Mouse (Mus musculus) cerebellum, adult 11 months (tissue): Measurements from ENCODE around the gene Ppp1r11.
"Not testable (repeated sequence)": the region's sequence is repeated elsewhere in the genome, so short reads cannot be mapped to it uniquely, and the experiment has no call there.

Experiments
- DNase-seq: peaks from one replicate; pipeline ENCODE4 v3.0.0; 2022

Ppp1r11 gene

GRCm38 (mm10) chr17:36950981-36951947, at the start of gene Ppp1r11:
Gene Ppp1r11 (minus strand): TSS chr17:36951741.
- DNase-seq = peak; percentile 96

- no peak for DNase-seq
Measured at GRCm38 (mm10) chr17:37000863-37001262, 49.3 kb upstream of the Ppp1r11 start, which contains the start of gene Zfp57. Gene Zfp57 (plus strand): TSS chr17:37001163.

- no peak for DNase-seq
Measured at GRCm38 (mm10) chr17:36998477-36998876, 46.9 kb upstream of the Ppp1r11 start.

- DNase-seq = peak; percentile 61
Measured at GRCm38 (mm10) chr17:36997033-36997735, 45.6 kb upstream of the Ppp1r11 start.

GRCm38 (mm10) chr17:36995448-36995847, 43.9 kb upstream of the Ppp1r11 start:
- no peak for DNase-seq

GRCm38 (mm10) chr17:36994528-36994927, 43.0 kb upstream of the Ppp1r11 start:
- DNase-seq = no peak

- DNase-seq = no peak
Measured at GRCm38 (mm10) chr17:36993770-36994325, 42.3 kb upstream of the Ppp1r11 start.

GRCm38 (mm10) chr17:36992336-36993104, 41.0 kb upstream of the Ppp1r11 start:
- DNase-seq = no peak

- DNase-seq = not testable (repeated sequence)
Measured at GRCm38 (mm10) chr17:36990630-36991029, 39.1 kb upstream of the Ppp1r11 start.

- DNase-seq = no peak
Measured at GRCm38 (mm10) chr17:36989437-36989836, 37.9 kb upstream of the Ppp1r11 start, which contains the start of gene H2-M5. Gene H2-M5 (minus strand): TSS chr17:36989537.

- no peak for DNase-seq
Measured at GRCm38 (mm10) chr17:36988475-36988874, 36.9 kb upstream of the Ppp1r11 start.

- DNase-seq = no peak
Measured at GRCm38 (mm10) chr17:36982253-36983155, 31.0 kb upstream of the Ppp1r11 start.

GRCm38 (mm10) chr17:36981845-36982244, 30.3 kb upstream of the Ppp1r11 start:
- no peak for DNase-seq

GRCm38 (mm10) chr17:36981221-36981813, 29.8 kb upstream of the Ppp1r11 start, which contains the start of gene 2410137M14Rik:
Gene 2410137M14Rik (minus strand): TSS chr17:36981237.
- no peak for DNase-seq

GRCm38 (mm10) chr17:36973271-36973787, 21.8 kb upstream of the Ppp1r11 start:
- DNase-seq = no peak

- no peak for DNase-seq
Measured at GRCm38 (mm10) chr17:36972791-36973190, 21.2 kb upstream of the Ppp1r11 start.

GRCm38 (mm10) chr17:36971172-36971850, 19.8 kb upstream of the Ppp1r11 start:
- DNase-seq = no peak

- DNase-seq = no peak
Measured at GRCm38 (mm10) chr17:36970316-36970890, 18.9 kb upstream of the Ppp1r11 start.

- DNase-seq = no peak
Measured at GRCm38 (mm10) chr17:36966875-36967274, 15.3 kb upstream of the Ppp1r11 start.

GRCm38 (mm10) chr17:36961125-36961524, 9.6 kb upstream of the Ppp1r11 start:
- DNase-seq = no peak
